Mouse (Mus musculus): ENCODE results near the gene Chmp2b.

Chmp2b gene

GRCm38 (mm10) chr16:65550814-65551213 lies 11.7 kb downstream of the Chmp2b start:
- DNase-seq (ENCODE audit: low read depth, low spot score) = no peak
- H3K36me3 ChIP-seq (ENCODE audit: control insufficient read depth, insufficient read depth, low read length, poor library complexity, severe bottlenecking) = peaks cover 3% of the 10 kb centered on the region; the same call in 1 of the 2 replicates
- no peaks in the 10 kb centered on the region for H3K27me3 ChIP-seq (ENCODE audit: control insufficient read depth, insufficient read depth, low read length, poor library complexity, severe bottlenecking)

GRCm38 (mm10) chr16:65548960-65549359 lies 13.6 kb downstream of the Chmp2b start:
- peaks cover 11% of the 10 kb centered on the region for H3K36me3 ChIP-seq (ENCODE audit: control insufficient read depth, insufficient read depth, low read length, poor library complexity, severe bottlenecking)
- DNase-seq (ENCODE audit: low read depth, low spot score) = peak; percentile 10
- no peaks in the 10 kb centered on the region for H3K27me3 ChIP-seq (ENCODE audit: control insufficient read depth, insufficient read depth, low read length, poor library complexity, severe bottlenecking)

- H3K27me3 ChIP-seq (ENCODE audit: control insufficient read depth, insufficient read depth, low read length, poor library complexity, severe bottlenecking) = no peaks in the 10 kb centered on the region
- peaks cover 9% of the 10 kb centered on the region for H3K36me3 ChIP-seq (ENCODE audit: control insufficient read depth, insufficient read depth, low read length, poor library complexity, severe bottlenecking)
- DNase-seq (ENCODE audit: low read depth, low spot score) = no peak
These were observed 18.7 kb downstream of the Chmp2b start for GRCm38 (mm10) chr16:65543676-65544293.

DNA sequence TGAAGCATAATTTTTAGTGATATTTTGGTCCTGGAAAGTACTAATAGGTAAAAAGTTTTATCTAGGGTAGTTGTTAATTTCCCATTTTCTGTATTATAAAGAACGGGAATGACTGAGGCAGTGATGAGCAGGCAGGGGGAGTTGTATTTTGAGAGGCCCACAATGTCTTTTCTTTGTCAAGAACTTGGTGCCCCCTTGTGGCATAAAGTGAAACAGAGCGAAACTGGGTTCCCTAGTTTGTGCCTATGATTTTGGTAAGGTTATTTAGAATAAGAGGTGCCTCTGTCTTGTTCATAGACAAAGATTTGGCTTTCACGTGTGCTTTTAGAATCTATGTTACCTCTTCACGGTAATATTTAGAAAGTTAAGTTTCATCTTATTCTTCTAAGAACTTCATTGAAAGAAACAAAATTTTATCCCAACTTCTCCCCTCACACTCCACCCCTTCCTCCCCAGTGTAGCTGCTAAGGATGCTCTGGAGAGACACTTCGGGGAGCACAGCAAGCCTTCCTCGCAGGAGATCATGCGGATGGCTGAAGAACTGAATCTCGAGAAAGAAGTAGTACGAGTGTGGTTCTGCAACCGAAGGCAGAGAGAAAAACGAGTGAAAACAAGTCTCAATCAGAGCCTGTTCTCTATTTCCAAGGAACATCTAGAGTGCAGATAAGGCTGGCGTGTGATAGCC lies 29.1 kb downstream of the Chmp2b start:
- DNase-seq (ENCODE audit: low read depth, low spot score) = peak; percentile 57
- H3K36me3 ChIP-seq (ENCODE audit: control insufficient read depth, insufficient read depth, low read length, poor library complexity, severe bottlenecking) = peaks cover 3% of the 10 kb centered on the region; the same call in 1 of the 2 replicates
- H3K27me3 ChIP-seq (ENCODE audit: control insufficient read depth, insufficient read depth, low read length, poor library complexity, severe bottlenecking) = no peaks in the 10 kb centered on the region

- no peaks in the 10 kb centered on the region for H3K36me3 ChIP-seq (ENCODE audit: control insufficient read depth, insufficient read depth, low read length, poor library complexity, severe bottlenecking)
- DNase-seq (ENCODE audit: low read depth, low spot score) = no peak
- H3K27me3 ChIP-seq (ENCODE audit: control insufficient read depth, insufficient read depth, low read length, poor library complexity, severe bottlenecking) = no peaks in the 10 kb centered on the region
These were observed 30.9 kb downstream of the Chmp2b start for GRCm38 (mm10) chr16:65531663-65532062.

GRCm38 (mm10) chr16:65529589-65529988 lies 32.9 kb downstream of the Chmp2b start:
- Histone ChIP-seq H3K36me3 (ENCODE audit: control insufficient read depth, insufficient read depth, low read length, poor library complexity, severe bottlenecking) (no peaks in the 10 kb centered on the region), H3K27me3 (ENCODE audit: control insufficient read depth, insufficient read depth, low read length, poor library complexity, severe bottlenecking) (no peaks in the 10 kb centered on the region)
- no peak for DNase-seq (ENCODE audit: low read depth, low spot score)

DNA sequence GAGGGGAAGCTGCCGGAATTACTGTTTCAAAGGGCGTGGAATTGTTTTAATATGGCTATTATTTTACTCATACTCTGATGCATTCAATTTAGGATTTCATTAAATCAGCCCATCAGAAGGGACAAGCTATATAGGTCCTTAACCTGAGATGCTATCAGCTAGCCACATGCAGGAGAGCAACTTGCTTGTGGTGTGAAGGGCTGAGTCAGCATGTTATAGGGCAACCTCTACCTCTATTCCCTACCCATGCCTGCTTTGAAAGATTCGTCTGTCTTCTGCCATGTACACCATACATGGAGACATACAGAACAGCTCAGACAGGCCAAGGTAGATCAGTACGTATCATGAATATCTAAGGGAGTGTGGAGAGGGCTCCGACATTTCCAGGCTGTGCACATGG lies 35.8 kb downstream of the Chmp2b start:
- H3K27me3 ChIP-seq (ENCODE audit: control insufficient read depth, insufficient read depth, low read length, poor library complexity, severe bottlenecking) = no peaks in the 10 kb centered on the region
- DNase-seq (ENCODE audit: low read depth, low spot score) = no peak
- no peaks in the 10 kb centered on the region for H3K36me3 ChIP-seq (ENCODE audit: control insufficient read depth, insufficient read depth, low read length, poor library complexity, severe bottlenecking)

GRCm38 (mm10) chr16:65526004-65526403 lies 36.5 kb downstream of the Chmp2b start:
- DNase-seq (ENCODE audit: low read depth, low spot score) = no peak
- no peaks in the 10 kb centered on the region for H3K27me3 ChIP-seq (ENCODE audit: control insufficient read depth, insufficient read depth, low read length, poor library complexity, severe bottlenecking)

DNA sequence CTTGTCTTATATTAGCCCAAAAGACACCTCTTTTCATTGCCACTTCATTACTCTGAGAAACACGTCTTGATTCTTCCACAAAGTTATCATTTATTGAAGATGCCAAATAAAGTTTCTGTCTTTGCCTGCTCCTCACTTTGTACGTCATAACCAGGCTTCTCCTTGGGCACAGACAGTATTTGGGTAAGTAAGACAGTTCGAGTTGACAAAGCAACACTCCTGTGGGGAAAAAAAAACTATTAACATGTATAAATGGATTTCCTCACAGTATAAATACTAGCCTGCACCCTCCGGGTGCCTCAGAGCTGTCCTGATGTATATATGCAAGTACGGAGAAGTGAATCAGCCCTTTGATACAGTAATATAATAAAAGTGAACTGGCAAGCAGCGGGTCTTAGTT lies 42.3 kb downstream of the Chmp2b start, which contains the start of gene Pou1f1:
Pou1f1 (plus strand) TSS at position 301 of the 400 bp plus-strand sequence.
- Histone ChIP-seq H3K27me3 (ENCODE audit: control insufficient read depth, insufficient read depth, low read length, poor library complexity, severe bottlenecking) (no peaks in the 10 kb centered on the region), H3K36me3 (ENCODE audit: control insufficient read depth, insufficient read depth, low read length, poor library complexity, severe bottlenecking) (no peaks in the 10 kb centered on the region)
- no peak for DNase-seq (ENCODE audit: low read depth, low spot score)

More at GRCm38 (mm10) chr16:65526004-65526403, 36.5 kb downstream of the Chmp2b start:
- no peaks in the 10 kb centered on the region for H3K36me3 ChIP-seq (ENCODE audit: control insufficient read depth, insufficient read depth, low read length, poor library complexity, severe bottlenecking)

DNA sequence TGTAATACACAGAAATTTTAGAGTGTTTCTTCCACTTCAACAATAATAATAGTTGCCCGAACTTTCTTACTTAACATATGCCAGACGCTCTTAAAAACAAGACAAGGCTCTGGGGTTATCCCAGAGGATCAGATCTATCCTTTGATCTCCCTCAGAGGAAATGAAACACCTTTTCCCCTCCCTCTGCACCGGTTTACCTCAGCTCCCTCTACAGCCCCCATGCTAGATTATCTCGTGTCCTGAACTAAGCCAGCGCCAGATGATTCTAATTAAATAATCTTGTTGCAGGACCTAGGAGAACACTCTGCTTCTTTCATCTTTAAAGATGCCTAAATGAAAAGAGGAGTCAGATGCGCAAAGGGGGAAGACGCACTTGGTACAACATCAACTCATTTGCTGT lies 48.3 kb downstream of the Chmp2b start:
- no peak for DNase-seq (ENCODE audit: low read depth, low spot score)
- Histone ChIP-seq H3K36me3 (ENCODE audit: control insufficient read depth, insufficient read depth, low read length, poor library complexity, severe bottlenecking) (no peaks in the 10 kb centered on the region), H3K27me3 (ENCODE audit: control insufficient read depth, insufficient read depth, low read length, poor library complexity, severe bottlenecking) (no peaks in the 10 kb centered on the region; the same call in 1 of the 2 replicates)

GRCm38 (mm10) chr16:65497049-65497448 lies 65.5 kb downstream of the Chmp2b start:
- H3K27me3 ChIP-seq (ENCODE audit: control insufficient read depth, insufficient read depth, low read length, poor library complexity, severe bottlenecking) = no peaks in the 10 kb centered on the region
- DNase-seq (ENCODE audit: low read depth, low spot score) = peak; percentile 55
- no peaks in the 10 kb centered on the region for H3K36me3 ChIP-seq (ENCODE audit: control insufficient read depth, insufficient read depth, low read length, poor library complexity, severe bottlenecking)

GRCm38 (mm10) chr16:65496030-65496429 lies 66.5 kb downstream of the Chmp2b start:
- no peaks in the 10 kb centered on the region for H3K27me3 ChIP-seq (ENCODE audit: control insufficient read depth, insufficient read depth, low read length, poor library complexity, severe bottlenecking)
- DNase-seq (ENCODE audit: low read depth, low spot score) = no peak
- H3K36me3 ChIP-seq (ENCODE audit: control insufficient read depth, insufficient read depth, low read length, poor library complexity, severe bottlenecking) = no peaks in the 10 kb centered on the region

Measured in splenic B cell, adult 2 months (primary cell).